Mouse (Mus musculus): ENCODE results near the gene Ip6k1. TPM values are rescaled to one million over a fixed set of nuclear protein-coding genes. Genes with fewer than 3 reads are reported as not detected.

Ip6k1 gene
- polyA plus RNA-seq, 1 experiment from 2014 or later = 52.0 TPM

DNA sequence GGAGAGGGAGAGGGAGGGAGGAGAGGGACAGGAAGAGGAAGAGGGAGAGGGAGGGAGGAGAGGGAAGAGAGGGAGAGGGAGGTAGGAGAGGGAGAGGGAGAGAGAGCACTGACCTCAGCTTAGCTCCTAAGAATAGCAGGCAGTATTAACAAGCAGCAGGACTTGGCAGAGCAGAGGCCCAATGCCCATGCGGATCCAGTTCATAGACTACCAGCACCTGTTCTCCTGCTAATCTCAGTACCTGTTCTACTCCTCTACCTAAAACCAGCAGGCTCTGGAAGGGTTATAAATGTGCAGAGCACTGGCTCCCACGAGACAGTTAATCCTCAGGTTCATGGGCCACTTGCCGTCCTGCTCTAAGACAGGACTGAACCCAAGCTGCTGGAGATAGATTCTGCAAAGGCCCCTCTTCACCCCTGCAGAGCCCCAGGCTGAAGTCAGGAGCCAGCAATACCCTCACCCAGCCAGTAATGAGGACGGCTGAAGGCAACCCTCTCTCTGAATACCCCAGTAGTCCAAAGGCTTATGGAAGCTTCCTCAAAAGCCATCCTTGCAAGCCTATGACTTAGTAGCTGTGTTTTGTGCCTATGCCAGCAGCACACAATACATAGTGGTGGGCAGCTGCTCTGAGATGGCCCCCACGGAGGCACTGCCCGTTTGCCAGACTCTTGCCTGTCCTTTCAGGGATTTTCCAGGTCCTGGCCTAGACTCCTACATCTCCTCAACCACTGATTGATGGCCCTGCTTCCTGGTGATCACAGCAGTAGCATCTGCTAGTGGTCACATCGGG is 71.0 kb downstream of the Ip6k1 start:
- peaks cover 5% of the 10 kb centered on the region; the same call in 1 of the 2 replicates for H3K36me3 ChIP-seq (ENCODE audit: insufficient read depth, low read length)
- H3K4me2 ChIP-seq (replicated peaks; ENCODE audit: low read depth, low read length) = no peak overlapping the region
- no peaks in the 10 kb centered on the region for H3K27me3 ChIP-seq (replicated peaks; ENCODE audit: insufficient read depth, low read length)
- no peak for DNase-seq (ENCODE audit: low spot score)
- ATAC-seq = no peak
- no peaks in the 10 kb centered on the region for H3K9me3 ChIP-seq (ENCODE audit: low read length)
- no peak overlapping the region for H3K9ac ChIP-seq (replicated peaks; ENCODE audit: low read depth)
- TF ChIP-seq CTCF (IDR thresholded peaks at IDR 0.05) (no peak), EP300 (IDR thresholded peaks at IDR 0.05) (no peak)
- H3K4me3 ChIP-seq (ENCODE audit: low read depth, low read length) = no peak overlapping the region
- WGBS = 67% methylated on average over 7 of the region's 7 CpGs
- H3K27ac ChIP-seq (ENCODE audit: low read length) = no peak overlapping the region
- H3K4me1 ChIP-seq (ENCODE audit: insufficient read depth, low read depth, low read length) = peaks cover 5% of the 10 kb centered on the region; the same call in 1 of the 2 replicates

DNA sequence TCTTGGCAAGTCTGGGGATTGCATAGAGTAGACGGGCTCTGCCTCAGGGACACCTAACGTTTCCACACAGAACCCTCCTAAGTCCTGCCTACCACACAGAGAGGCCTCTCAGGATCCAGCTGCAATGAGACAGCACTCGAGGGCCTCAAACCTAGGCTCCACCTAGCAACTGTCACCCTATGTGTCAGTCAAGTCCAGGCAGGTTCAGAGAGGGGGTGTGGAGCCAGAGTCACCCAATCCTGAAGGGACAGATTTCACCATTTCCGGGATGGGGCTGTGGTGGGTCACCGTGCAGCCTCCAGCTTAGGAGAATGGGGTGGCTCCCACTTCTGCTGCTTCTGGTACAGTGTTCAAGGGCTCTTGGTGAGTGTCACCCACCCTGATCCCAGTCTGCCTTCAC is 77.9 kb downstream of the Ip6k1 start, which contains the start of gene Mst1:
TSS of gene Mst1 (plus strand) at position 269 of the 400 bp plus-strand sequence.
- DNase-seq (ENCODE audit: low spot score) = no peak
- Histone ChIP-seq H3K36me3 (ENCODE audit: insufficient read depth, low read length) (0 out of 2 replicates have a peak, but pooled peaks cover 8% of the 10 kb centered on the region), H3K4me1 (ENCODE audit: insufficient read depth, low read depth, low read length) (peaks cover 15% of the 10 kb centered on the region), H3K9ac (replicated peaks; ENCODE audit: low read depth) (peak within 1 kb of the TSS; percentile 88), H3K9me3 (ENCODE audit: low read length) (no peaks in the 10 kb centered on the region), H3K27ac (ENCODE audit: low read length) (no peak within 1 kb of the TSS), H3K27me3 (replicated peaks; ENCODE audit: insufficient read depth, low read length) (peaks cover 5% of the 10 kb centered on the region; the same call in 1 of the 2 replicates), H3K4me2 (replicated peaks; ENCODE audit: low read depth, low read length) (peak within 1 kb of the TSS; percentile 89), H3K4me3 (ENCODE audit: low read depth, low read length) (peak within 1 kb of the TSS; percentile 65)
- peak; percentile 3; the same call in 1 of the 2 replicates for ATAC-seq
- 71% methylated on average over 5 of the region's 5 CpGs for WGBS
- no peak for TF ChIP-seq EP300 (IDR thresholded peaks at IDR 0.05)
- no peak for TF ChIP-seq CTCF (IDR thresholded peaks at IDR 0.05)

DNA sequence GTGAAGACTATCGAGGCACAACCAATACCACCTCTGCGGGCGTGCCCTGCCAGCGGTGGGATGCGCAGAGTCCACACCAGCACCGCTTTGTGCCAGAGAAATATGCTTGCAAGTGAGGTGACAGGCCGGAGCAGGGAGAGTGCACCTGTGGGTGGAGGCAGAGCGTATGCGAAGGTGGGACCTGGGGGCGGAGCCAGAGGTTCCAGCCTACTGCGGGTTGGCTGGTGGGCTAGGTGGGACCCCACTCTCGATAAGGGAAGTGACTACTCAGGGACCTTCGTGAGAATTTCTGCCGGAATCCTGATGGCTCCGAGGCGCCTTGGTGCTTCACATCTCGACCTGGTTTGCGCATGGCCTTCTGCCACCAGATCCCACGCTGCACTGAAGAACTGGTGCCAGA is 80.2 kb downstream of the Ip6k1 start:
- peaks cover 28% of the 10 kb centered on the region; the same call in 1 of the 2 replicates for H3K36me3 ChIP-seq (ENCODE audit: insufficient read depth, low read length)
- no peak for TF ChIP-seq EP300 (IDR thresholded peaks at IDR 0.05)
- no peak for TF ChIP-seq CTCF (IDR thresholded peaks at IDR 0.05)
- DNase-seq (ENCODE audit: low spot score) = no peak
- WGBS = 3% methylated on average over 19 of the region's 19 CpGs
- peaks cover 15% of the 10 kb centered on the region for H3K4me1 ChIP-seq (ENCODE audit: insufficient read depth, low read depth, low read length)
- ATAC-seq = no peak
- H3K27me3 ChIP-seq (replicated peaks; ENCODE audit: insufficient read depth, low read length) = peaks cover 5% of the 10 kb centered on the region; the same call in 1 of the 2 replicates
- no peak overlapping the region for H3K27ac ChIP-seq (ENCODE audit: low read length)
- peak overlapping the region; percentile 36 for H3K4me2 ChIP-seq (replicated peaks; ENCODE audit: low read depth, low read length)
- peak overlapping the region; percentile 19; the same call in 1 of the 2 replicates for H3K9ac ChIP-seq (replicated peaks; ENCODE audit: low read depth)
- H3K9me3 ChIP-seq (ENCODE audit: low read length) = no peaks in the 10 kb centered on the region
- H3K4me3 ChIP-seq (ENCODE audit: low read depth, low read length) = no peak overlapping the region

DNA sequence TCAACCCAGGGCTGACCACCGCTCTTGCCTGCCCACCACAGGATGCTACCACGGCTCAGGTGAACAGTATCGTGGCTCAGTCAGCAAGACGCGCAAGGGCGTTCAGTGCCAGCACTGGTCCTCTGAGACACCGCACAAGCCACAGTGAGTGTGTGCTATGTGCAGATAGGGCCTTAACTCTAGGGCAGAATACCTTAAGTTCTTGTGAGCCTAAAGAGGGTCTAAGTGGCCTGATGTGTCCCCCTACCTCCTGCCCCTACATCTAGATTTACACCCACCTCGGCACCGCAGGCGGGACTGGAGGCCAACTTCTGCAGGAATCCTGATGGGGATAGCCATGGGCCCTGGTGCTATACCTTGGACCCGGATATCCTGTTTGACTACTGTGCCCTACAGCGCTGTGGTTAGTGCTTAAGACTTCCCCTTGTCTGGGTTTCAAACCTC is 80.7 kb downstream of the Ip6k1 start, which contains the start of gene Rnf123:
TSS of gene Rnf123 (minus strand) at position 359 of the 444 bp plus-strand sequence.
- H3K27me3 ChIP-seq (replicated peaks; ENCODE audit: insufficient read depth, low read length) = peaks cover 5% of the 10 kb centered on the region; the same call in 1 of the 2 replicates
- H3K4me2 ChIP-seq (replicated peaks; ENCODE audit: low read depth, low read length) = peak within 1 kb of the TSS; percentile 36
- H3K4me3 ChIP-seq (ENCODE audit: low read depth, low read length) = no peak within 1 kb of the TSS
- ATAC-seq (no peak), DNase-seq (ENCODE audit: low spot score) (no peak)
- TF ChIP-seq EP300 (IDR thresholded peaks at IDR 0.05) (no peak), CTCF (IDR thresholded peaks at IDR 0.05) (no peak)
- no peak within 1 kb of the TSS for H3K27ac ChIP-seq (ENCODE audit: low read length)
- WGBS = 32% methylated on average over 12 of the region's 12 CpGs
- H3K4me1 ChIP-seq (ENCODE audit: insufficient read depth, low read depth, low read length) = peaks cover 14% of the 10 kb centered on the region
- H3K9me3 ChIP-seq (ENCODE audit: low read length) = no peaks in the 10 kb centered on the region
- peaks cover 28% of the 10 kb centered on the region; the same call in 1 of the 2 replicates for H3K36me3 ChIP-seq (ENCODE audit: insufficient read depth, low read length)
- H3K9ac ChIP-seq (replicated peaks; ENCODE audit: low read depth) = peak within 1 kb of the TSS; percentile 19; the same call in 1 of the 2 replicates

DNA sequence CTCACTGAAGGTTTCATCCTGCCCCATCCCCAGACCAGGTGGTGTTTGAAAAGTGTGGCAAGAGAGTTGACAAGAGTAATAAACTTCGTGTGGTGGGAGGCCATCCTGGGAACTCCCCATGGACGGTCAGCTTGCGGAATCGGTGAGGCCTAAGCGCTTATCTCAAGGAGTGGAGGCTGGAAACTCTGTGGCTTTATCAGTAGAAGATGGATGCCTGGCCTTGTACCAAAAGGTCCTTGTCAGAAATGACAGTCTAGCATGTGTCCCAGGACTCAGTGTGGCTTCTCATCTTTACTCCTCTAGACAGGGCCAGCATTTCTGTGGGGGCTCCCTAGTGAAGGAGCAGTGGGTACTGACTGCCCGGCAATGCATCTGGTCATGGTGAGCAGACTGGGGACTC is 81.3 kb downstream of the Ip6k1 start:
- WGBS = 50% methylated on average over 6 of the region's 6 CpGs
- H3K36me3 ChIP-seq (ENCODE audit: insufficient read depth, low read length) = peaks cover 30% of the 10 kb centered on the region; the same call in 1 of the 2 replicates
- ATAC-seq = no peak

DNA sequence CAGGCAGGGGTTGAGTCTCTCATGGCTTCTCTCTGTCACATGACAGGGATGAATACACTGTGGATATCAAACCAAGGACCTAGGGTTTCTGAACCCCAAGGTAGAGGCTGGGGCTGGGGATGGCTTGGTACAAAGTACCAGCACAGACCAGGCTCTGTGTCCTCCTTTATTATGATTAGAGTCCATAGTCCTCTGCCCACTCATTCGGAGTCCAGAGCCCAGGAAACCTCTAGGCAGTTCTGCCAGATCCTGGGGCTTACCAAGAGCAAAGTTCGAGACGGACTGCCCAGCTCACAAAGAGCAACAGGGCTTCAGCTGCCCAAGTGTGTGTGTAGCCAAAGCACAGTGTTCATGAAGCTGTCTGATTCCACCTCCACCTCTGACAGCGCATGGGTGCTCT is 83.0 kb downstream of the Ip6k1 start:
- peaks cover 5% of the 10 kb centered on the region; the same call in 1 of the 2 replicates for H3K4me1 ChIP-seq (ENCODE audit: insufficient read depth, low read depth, low read length)
- no peak for DNase-seq (ENCODE audit: low spot score)
- H3K27me3 ChIP-seq (replicated peaks; ENCODE audit: insufficient read depth, low read length) = peaks cover 5% of the 10 kb centered on the region; the same call in 1 of the 2 replicates
- no peak overlapping the region for H3K4me3 ChIP-seq (ENCODE audit: low read depth, low read length)
- H3K4me2 ChIP-seq (replicated peaks; ENCODE audit: low read depth, low read length) = no peak overlapping the region
- no peak overlapping the region for H3K9ac ChIP-seq (replicated peaks; ENCODE audit: low read depth)
- no peak for ATAC-seq
- peaks cover 45% of the 10 kb centered on the region; the same call in 1 of the 2 replicates for H3K36me3 ChIP-seq (ENCODE audit: insufficient read depth, low read length)
- 92% methylated on average over 4 of the region's 4 CpGs for WGBS
- no peaks in the 10 kb centered on the region for H3K9me3 ChIP-seq (ENCODE audit: low read length)
- no peak overlapping the region for H3K27ac ChIP-seq (ENCODE audit: low read length)
- no peak for TF ChIP-seq CTCF (IDR thresholded peaks at IDR 0.05)
- no peak for TF ChIP-seq EP300 (IDR thresholded peaks at IDR 0.05)

More for the DNA sequence above, 81.3 kb downstream of the Ip6k1 start:
- TF ChIP-seq CTCF (IDR thresholded peaks at IDR 0.05) (no peak), EP300 (IDR thresholded peaks at IDR 0.05) (no peak)
- no peak overlapping the region for H3K27ac ChIP-seq (ENCODE audit: low read length)
- peaks cover 8% of the 10 kb centered on the region; the same call in 1 of the 2 replicates for H3K4me1 ChIP-seq (ENCODE audit: insufficient read depth, low read depth, low read length)
- H3K9ac ChIP-seq (replicated peaks; ENCODE audit: low read depth) = no peak overlapping the region
- no peak overlapping the region for H3K4me3 ChIP-seq (ENCODE audit: low read depth, low read length)
- H3K27me3 ChIP-seq (replicated peaks; ENCODE audit: insufficient read depth, low read length) = peaks cover 5% of the 10 kb centered on the region; the same call in 1 of the 2 replicates
- no peaks in the 10 kb centered on the region for H3K9me3 ChIP-seq (ENCODE audit: low read length)
- no peak overlapping the region for H3K4me2 ChIP-seq (replicated peaks; ENCODE audit: low read depth, low read length)
- DNase-seq (ENCODE audit: low spot score) = no peak
